Mouse (Mus musculus) cerebellum, adult 18-20 months (tissue): ENCODE data around the gene Tmem207.
"Not testable (repeated sequence)": the region's sequence is repeated elsewhere in the genome, so short reads cannot be mapped to it uniquely, and the experiment has no call there.

Experiments used
- DNase-seq, 2 experiments: peaks; one replicate each; pipeline ENCODE4 v3.0.0; 2021

Tmem207 gene

GRCm38 (mm10) chr16:26526669-26527068, at the start of gene Tmem207:
Gene Tmem207, minus strand, starts transcription at chr16:26526769.
- DNase-seq, result no peak

DNA sequence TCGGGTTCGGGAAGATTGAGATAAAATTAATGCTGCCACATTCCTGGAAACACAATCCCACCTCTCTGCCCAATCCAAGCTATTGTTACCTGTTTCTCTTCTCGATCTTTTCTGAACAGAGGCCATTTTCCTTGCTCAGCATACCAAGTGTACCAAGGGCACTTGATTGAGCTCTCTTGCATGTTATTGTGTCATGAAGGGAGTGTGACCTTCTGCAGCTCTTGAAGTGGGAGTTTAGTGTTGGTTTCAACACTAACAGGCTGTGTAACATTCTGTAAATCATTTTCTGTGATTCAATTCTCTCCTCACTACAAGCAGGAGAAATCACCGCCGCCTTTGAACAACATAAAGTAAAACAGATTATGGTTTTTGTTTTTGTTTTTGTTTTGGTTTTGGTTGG, 47.6 kb upstream of the Tmem207 start:
- DNase-seq, result no peak

DNA sequence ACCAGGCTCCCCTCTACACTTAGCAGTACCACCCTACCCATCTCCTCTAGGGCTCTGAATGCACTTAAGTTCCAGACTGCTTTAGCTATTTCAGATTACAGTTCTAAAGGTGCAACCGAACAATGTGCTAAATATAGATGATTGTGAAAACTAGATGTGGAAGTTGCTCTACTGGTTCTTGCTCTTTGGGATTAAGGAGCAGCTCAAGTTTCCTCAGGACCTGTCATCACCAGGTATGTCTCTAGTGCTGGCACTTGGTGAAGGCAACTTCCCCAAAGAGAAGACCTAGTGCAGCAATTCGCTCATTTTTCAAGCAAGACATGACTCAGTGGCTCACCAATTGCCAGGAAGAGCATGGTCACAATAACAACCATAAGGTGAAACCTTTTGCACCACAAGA, 45.3 kb upstream of the Tmem207 start:
- no peak for DNase-seq

DNA sequence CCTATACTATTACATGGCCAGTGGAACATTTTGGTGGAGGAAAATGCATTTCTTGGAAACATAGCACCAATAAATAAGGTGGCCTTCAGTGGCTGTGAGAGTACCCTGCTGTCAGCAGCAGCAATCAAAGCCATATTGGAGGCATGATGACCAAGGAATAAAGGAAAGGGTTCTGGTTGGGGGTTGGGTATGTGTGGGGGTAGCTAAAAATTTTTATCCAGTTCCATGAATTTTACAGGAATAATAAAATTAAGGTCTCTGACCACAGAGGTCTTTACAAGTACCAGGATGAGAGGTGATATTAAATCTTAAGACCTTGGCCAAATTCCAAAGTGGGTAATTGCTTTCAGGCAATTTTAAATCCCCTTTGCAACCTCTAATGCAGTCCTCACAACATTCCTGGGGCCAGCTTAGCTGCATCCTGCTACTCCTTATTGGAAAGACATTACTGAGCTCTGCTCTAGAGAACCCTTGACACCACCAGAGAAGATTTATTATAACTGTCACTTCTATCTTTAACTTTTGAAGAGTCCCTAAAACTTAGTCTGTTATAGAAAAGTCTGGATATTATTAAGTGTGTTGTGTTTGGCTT, 42.9 kb upstream of the Tmem207 start:
- no peak for DNase-seq

GRCm38 (mm10) chr16:26562771-26563170, 36.2 kb upstream of the Tmem207 start:
- DNase-seq, result no peak

DNA sequence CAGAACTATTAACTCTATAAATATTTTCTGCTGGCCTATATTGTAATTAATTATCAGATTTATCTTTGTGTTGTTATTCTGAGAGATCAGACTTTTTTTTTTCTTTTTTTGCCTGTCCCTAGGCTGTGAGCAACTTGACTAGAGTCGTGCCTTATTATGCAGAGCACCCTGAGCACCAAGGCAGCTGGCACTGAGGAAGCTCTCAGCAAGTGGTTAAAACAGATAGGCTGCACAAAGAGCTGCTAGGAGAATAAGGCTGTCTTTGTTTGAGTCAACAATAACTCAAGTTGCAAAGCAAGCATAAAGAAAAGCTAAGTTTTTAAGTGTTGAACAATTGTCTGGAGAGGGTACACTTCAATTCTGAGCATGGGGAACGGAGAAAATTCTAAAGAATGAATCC, 35.2 kb upstream of the Tmem207 start:
- DNase-seq, result no peak

GRCm38 (mm10) chr16:26558797-26559196, 32.2 kb upstream of the Tmem207 start:
- no peak for DNase-seq

DNA sequence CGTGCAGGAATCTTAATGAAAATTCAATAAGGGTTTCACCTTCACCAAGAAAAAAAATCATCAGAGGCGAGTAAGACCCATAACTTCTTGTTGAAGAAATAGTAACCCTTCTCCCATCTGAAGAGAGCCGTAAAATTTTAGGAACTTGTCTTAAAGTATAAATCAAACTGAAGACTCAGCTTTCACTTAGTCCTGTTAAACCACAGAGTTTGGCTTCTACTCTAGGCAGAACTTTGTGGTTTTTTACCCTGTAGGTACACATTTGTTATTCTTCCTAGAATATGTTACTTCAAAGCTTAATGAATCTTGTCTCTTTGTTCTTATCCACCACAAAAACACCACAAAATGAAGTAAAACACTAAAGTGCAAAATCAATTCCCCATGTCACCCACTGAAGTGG, 25.7 kb upstream of the Tmem207 start:
- no peak for DNase-seq

GRCm38 (mm10) chr16:26549221-26549620, 22.7 kb upstream of the Tmem207 start:
- no peak for DNase-seq

GRCm38 (mm10) chr16:26546879-26547206, 20.3 kb upstream of the Tmem207 start:
- no peak for DNase-seq

DNA sequence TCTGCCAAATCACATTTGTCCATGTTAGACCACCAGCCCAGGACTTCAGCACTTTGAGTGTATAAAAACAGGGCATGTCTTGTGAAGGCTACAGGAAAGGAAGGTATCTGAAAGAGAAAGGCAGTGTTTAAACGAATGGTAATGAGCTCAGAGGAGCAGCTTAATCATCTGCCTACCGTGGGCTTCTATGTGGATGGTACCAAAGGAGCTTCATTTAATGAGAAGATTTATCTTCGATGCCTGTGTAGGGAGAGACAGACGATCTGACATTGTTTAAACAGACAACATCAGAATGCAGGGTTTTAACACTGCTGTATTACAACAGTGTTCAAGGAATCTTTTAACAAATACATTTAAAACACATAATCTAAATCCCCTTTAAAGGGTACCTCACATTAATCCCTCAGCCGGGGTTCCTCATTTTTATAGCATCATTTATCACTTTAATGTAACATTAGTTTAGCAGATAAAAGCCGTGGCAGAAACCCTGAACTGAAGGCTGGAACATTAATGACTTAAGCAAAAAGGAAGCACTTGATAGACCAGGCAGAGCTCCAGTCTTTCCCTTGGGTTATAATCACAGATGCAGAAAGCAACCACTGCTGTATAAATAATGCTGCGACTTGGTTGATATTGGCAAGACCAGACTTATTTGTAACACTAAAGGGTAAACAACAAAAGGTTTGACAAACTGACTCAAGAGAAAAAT, 19.8 kb upstream of the Tmem207 start:
- DNase-seq, result no peak

DNA sequence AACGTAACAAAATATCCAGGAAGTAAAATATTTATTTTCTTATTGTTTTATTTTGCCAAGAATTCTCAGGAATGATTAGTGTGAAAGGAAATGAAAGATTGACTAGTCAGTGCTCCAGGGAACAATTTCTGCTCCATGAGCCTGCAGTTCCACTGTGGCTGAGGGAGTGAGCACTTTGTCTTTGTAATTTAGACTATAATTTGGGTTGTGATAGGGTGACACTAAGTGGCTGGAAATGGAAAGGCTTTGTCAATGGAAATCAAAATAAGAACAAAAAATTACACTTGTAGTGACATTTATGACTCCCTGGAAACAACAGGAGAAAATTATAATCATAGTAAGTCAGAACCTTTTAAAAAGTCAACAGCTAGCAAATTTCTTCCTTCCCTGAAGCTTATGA, 5.7 kb upstream of the Tmem207 start:
- DNase-seq, result no peak

DNA sequence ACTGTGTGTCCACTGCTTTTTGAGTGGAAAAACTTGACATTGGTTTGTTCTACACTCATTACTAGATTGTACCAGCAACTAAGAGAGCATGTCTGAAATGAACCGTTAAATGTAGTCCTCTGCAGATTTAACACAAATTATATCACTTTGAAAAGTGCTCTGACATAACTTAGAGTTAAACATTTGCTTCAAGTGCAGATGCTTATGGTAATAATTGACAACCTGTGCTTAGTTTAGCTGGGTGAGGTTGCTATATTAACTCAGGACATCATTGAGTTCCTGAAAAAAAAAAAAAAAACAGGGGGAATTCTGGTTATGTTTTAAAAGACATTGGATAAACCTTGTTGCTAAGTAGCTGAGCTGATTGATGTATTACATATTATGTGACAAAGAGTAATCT, 3.9 kb upstream of the Tmem207 start:
- DNase-seq, result no peak

DNA sequence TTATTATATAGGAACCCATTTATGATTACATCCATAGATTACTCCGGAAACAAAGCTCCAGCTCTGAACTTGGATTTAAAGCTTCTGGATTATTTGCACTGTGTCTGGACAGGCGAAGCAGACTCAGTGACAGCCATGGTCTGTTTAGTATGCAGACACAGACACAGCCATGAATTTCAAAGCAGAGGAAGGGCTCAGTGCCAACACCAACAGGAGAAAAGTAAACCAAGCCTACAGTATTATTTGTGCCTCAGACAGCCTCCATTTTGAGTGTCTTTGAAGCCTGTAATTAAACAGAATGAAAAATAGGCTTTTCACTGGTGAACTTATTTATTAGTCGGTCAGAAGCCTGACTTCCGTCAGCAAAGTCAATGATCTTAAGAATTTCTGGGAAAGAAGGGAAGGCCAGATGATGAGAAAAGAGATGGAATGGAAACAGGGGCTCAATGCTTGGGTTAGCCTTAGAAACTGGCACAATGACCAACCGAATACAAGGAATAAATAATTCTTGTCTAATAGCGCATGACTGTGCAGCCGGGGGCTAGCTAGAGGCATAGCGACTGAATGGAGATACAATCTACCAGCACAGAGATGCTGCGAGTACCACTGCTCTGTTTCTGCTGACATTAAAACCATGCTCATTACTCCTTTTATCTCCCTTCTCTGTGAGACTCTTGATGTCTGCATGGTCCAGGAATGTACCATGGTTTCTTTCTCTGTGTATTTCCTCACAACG, 1.5 kb upstream of the Tmem207 start:
- no peak for DNase-seq

DNA sequence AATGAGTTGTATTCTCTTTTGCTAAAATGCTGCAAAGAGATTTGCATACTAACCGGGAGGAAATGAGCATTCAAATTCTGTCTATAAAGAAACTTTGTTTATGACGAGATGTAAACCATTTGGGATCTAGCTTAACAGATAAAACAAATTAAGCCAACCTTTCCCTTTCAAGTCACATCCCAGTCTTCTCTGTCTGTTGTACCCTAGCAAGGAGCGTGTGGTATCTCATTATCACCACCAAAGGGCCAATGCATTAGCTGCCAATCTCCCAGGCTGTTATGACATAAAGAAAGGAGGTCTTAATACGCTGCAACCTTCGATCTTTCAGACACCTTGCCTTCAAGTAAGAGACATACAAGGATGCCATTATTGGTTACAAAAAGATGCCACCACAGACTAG, 737 bp downstream of the Tmem207 start:
- DNase-seq, result no peak

DNA sequence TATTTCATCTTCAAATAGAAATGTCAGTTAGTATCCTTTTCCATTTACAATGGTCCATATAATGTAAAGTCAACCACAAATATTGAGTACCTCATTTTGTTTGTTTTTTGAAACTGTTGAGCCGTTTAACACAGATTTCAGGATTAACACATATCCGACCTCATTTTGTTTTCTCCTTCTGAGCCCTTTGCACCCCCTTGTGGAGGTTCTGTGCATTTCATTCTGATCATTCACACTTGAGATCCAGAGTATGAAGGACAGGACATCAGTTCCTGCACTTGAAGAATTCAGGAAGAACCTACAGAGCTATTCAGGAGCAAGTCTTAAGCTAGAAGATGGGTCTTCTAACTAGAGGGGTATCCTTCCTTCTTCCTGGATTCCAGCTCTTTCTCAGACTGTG, 7.0 kb downstream of the Tmem207 start:
- DNase-seq, result peak; percentile 2 to 9

GRCm38 (mm10) chr16:26504961-26505360, 21.6 kb downstream of the Tmem207 start:
- no peak for DNase-seq

DNA sequence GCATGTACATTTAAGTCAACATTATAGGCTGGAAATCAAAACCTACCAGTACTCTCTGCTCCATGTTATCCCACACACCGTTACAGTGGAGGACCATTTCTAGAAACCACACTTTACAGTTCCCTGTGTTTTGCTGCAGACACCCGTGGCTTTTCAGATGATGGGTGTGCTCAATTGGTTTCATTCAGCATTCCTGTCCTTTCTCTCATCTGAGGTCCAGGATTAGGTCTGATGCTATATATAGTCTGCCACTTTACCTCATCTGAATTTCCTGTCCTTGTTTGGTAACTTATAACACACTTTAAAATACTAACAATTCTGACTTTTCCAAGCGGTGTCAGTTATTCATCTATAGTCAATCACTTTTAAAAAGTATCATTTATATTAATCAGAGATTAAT, 25.8 kb downstream of the Tmem207 start:
- no peak for DNase-seq

GRCm38 (mm10) chr16:26499705-26500104, 26.9 kb downstream of the Tmem207 start:
- DNase-seq, result not testable (repeated sequence)

- DNase-seq, result no peak
These were observed 30.8 kb downstream of the Tmem207 start for GRCm38 (mm10) chr16:26495721-26496120.

GRCm38 (mm10) chr16:26471254-26471653, 55.3 kb downstream of the Tmem207 start:
- no peak for DNase-seq

DNA sequence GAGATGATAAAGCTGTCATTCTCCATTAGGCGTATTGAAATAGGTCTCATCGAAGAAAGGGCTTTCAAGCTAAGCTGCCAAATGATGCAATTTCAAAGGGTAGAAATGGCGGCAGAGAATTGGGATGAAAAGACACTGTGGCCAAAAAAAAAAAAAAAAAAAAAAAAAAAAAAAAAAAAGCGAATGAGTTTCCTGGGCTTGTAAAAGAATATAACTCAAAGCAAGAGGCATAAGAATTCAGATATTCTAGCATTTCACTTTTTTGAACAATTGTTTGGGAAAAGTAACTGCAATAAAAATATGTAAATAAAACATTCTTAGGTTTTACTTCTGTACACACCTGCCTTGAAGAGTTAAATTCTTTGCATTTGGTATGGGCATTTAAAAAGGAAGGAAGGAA, 60.0 kb downstream of the Tmem207 start:
- no peak for DNase-seq

DNA sequence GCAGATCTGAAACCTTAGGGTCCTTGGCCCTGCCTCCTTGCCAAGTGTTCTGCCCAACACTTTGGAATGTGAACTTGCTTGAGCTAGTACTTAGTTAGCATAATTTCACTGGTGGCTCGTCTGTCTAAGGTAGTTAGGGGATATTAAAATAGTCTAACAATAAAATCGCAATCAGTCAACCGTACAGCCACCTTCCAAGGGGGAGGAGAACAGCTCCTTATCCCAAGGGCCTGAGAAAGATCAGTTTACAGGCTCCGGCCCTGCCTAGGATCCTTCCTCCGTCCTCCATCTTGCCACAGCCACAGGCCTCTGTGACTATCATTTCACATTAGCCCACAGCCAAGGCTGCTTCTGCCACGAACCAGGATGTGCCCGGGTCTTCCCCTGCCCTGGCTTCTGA, 63.7 kb downstream of the Tmem207 start, which contains the start of gene Cldn16:
Cldn16 (plus strand) TSS at position 301 of the 400 bp plus-strand sequence.
- no peak for DNase-seq

GRCm38 (mm10) chr16:26456182-26456581, 70.4 kb downstream of the Tmem207 start:
- no peak for DNase-seq
